In the genomic region with DNA sequence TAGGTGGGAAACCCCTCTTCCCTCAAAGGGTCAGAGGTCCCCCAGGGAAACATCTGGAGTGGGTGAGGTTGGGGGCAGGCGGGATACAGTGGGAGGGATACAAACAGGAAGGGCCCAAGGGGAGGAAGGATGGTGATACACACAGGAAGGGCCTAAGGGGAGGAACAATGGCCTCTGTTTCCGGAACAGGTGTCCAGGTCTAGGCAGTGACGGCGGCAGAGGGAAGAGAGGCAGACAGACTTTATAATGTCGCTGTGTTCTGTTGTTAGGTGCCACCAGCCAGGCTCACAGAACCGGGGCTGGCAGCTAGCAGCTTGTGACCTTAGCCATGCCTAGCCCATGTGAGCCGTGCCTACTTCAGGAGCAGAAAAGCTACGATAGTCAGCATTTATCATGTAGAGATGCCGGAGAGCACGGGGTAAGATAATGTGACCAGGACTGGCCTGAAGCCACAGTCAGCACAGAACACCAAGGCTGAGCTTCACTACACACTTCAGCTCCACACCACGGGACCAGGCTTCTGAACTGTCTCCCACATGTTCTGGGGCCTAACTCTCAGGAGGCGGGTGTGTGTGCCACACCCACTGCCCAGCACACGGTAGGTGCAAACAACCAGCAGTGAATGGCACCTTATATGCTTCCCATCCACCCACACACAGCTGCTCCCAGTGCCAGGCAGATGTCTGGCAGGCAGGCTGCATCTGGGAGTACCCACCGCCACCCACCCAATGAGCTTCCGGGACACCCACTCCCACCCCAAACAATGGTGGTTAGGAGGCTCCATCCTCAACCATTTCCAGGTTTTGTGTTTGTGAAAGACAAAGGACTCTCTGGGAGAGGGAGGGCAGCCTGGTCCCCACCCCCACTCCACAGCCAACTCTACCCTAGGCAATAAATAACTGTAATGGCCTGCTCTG, we compare ENCODE assay signal across 8 mouse cellular contexts. TPM values are rescaled to one million over a fixed set of nuclear protein-coding genes. Genes with fewer than 3 reads are reported as not detected.
A peak's percentile ranks its signal among the peaks of the same experiment; 100 is the strongest.
DNase-seq lines count a peak whose midpoint lies in the region; ATAC-seq and TF ChIP-seq lines count a peak whose summit lies in the region.

No protein-coding gene starts in this region.

- H3K36me3 ChIP-seq in forebrain, embryonic 15.5 days, result no peaks in the 10 kb centered on the region
- no peaks in the 10 kb centered on the region for H3K36me3 ChIP-seq in kidney, adult 2 months (ENCODE audit: control insufficient read depth, insufficient read depth, low read length)
- no peaks in the 10 kb centered on the region for H3K36me3 ChIP-seq in lung, postnatal 0 days (ENCODE audit: insufficient read depth, low read length)

- no peak for ATAC-seq in forebrain, embryonic 15.5 days (replicated peaks)
- ATAC-seq in lung, postnatal 0 days, result peak; percentile 70

- no peak for TF ChIP-seq POLR2A in kidney, adult 2 months (IDR thresholded peaks at IDR 0.05; ENCODE audit: low read depth, low read length)

- H3K27ac ChIP-seq in forebrain, embryonic 15.5 days (replicated peaks), result peak overlapping the region; percentile 39; the same call in 1 of the 2 replicates
- H3K27ac ChIP-seq in kidney, adult 2 months (ENCODE audit: insufficient read depth, low read depth, low read length), result peak overlapping the region; percentile 84
- H3K27ac ChIP-seq in lung, postnatal 0 days (ENCODE audit: low read length), result peak overlapping the region; percentile 84

- DNase-seq in adrenal gland, adult (ENCODE audit: inconsistent age in 2 of 2, low spot score in 1 of 2), result peak; percentile 54 to 74
- no peak for DNase-seq in adrenal gland, postnatal 25 days
- DNase-seq in 416B (ENCODE audit: low read depth), result peak; percentile 66
- peak; percentile 74 for DNase-seq in kidney, adult 2 months
- peak; percentile 63 for DNase-seq in lung, postnatal 0 days (ENCODE audit: low spot score)
- peak; percentile 54 for DNase-seq in thymus, postnatal 4 days
- no peak for DNase-seq in urinary bladder, postnatal 36 days (ENCODE audit: low spot score in 2 of 2)

- H3K9ac ChIP-seq in forebrain, embryonic 15.5 days (replicated peaks), result no peak overlapping the region
- no peak overlapping the region; the same call in 1 of the 2 replicates for H3K9ac ChIP-seq in lung, postnatal 0 days (replicated peaks; ENCODE audit: low read depth)

- no peak for TF ChIP-seq CTCF in kidney, adult 2 months (conservative IDR thresholded peaks at IDR 0.05; ENCODE audit: insufficient read depth, insufficient read length, low read depth, low read length)
- no peak for TF ChIP-seq CTCF in lung, postnatal 0 days (IDR thresholded peaks at IDR 0.05)

- H3K9me3 ChIP-seq in forebrain, embryonic 15.5 days, result no peaks in the 10 kb centered on the region
- H3K9me3 ChIP-seq in lung, postnatal 0 days (ENCODE audit: low read length), result no peaks in the 10 kb centered on the region

- H3K4me2 ChIP-seq in forebrain, embryonic 15.5 days (replicated peaks), result no peak overlapping the region
- H3K4me2 ChIP-seq in lung, postnatal 0 days (replicated peaks; ENCODE audit: low read depth, low read length), result peak overlapping the region; percentile 91; the same call in 1 of the 2 replicates

- WGBS in forebrain, embryonic 15.5 days, result 82% methylated on average over 15 of the region's 15 CpGs
- 47% methylated on average over 15 of the region's 15 CpGs for WGBS in kidney, adult 2 months
- WGBS in lung, postnatal 0 days, result 57% methylated on average over 15 of the region's 15 CpGs

- TF ChIP-seq EP300 in lung, postnatal 0 days (IDR thresholded peaks at IDR 0.05), result peak; percentile 82

- H3K27me3 ChIP-seq in forebrain, embryonic 15.5 days, result peaks cover 21% of the 10 kb centered on the region
- H3K27me3 ChIP-seq in kidney, adult 2 months (replicated peaks; ENCODE audit: control insufficient read depth, insufficient read depth, low read length), result no peaks in the 10 kb centered on the region
- no peaks in the 10 kb centered on the region for H3K27me3 ChIP-seq in lung, postnatal 0 days (replicated peaks; ENCODE audit: insufficient read depth, low read length)

- H3K4me1 ChIP-seq in forebrain, embryonic 15.5 days, result peaks cover 24% of the 10 kb centered on the region
- peaks cover 15% of the 10 kb centered on the region; the same call in 1 of the 2 replicates for H3K4me1 ChIP-seq in kidney, adult 2 months (ENCODE audit: control insufficient read depth, insufficient read depth, low read length)
- H3K4me1 ChIP-seq in lung, postnatal 0 days (ENCODE audit: insufficient read depth, low read depth, low read length), result peaks cover 8% of the 10 kb centered on the region; the same call in 1 of the 2 replicates

- H3K4me3 ChIP-seq in forebrain, embryonic 15.5 days, result no peak overlapping the region
- peak overlapping the region; percentile 20; the same call in 1 of the 2 replicates for H3K4me3 ChIP-seq in kidney, adult 2 months (ENCODE audit: insufficient read depth, low read depth, low read length)
- peak overlapping the region; percentile 14; the same call in 1 of the 2 replicates for H3K4me3 ChIP-seq in lung, postnatal 0 days (ENCODE audit: low read depth, low read length)

RNA-seq across cellular contexts. Expression of a gene that starts 3.6 kb away (rescaled TPM):
- total RNA-seq in adrenal gland, postnatal 25 days (2021), result 11.1 and 13.7 TPM in 2 replicates
- 10.2 and 10.8 TPM in 2 replicates for polyA plus RNA-seq in forebrain, embryonic 15.5 days (2015; fragmentation: Nextera tagmentation; extraction: Ambion mirVana)
- 11.8 and 13.6 TPM in 2 replicates for polyA plus RNA-seq in kidney, adult 2 months (2012; rRNA removed)
- 43.9 and 44.7 TPM in 2 replicates for polyA plus RNA-seq in lung, postnatal 0 days (2015; fragmentation: Nextera tagmentation; extraction: Ambion mirVana)

RNA-seq across cellular contexts. Expression of a gene that starts 3.7 kb away (rescaled TPM):
- total RNA-seq in adrenal gland, postnatal 25 days (2021), result 3.5 and 4.0 TPM in 2 replicates
- 0.47 and 0.57 TPM in 2 replicates for polyA plus RNA-seq in forebrain, embryonic 15.5 days (2015; fragmentation: Nextera tagmentation; extraction: Ambion mirVana)
- polyA plus RNA-seq in kidney, adult 2 months (2012; rRNA removed), result 10.7 and 13.7 TPM in 2 replicates
- 2.5 and 3.1 TPM in 2 replicates for polyA plus RNA-seq in lung, postnatal 0 days (2015; fragmentation: Nextera tagmentation; extraction: Ambion mirVana)

RNA-seq across cellular contexts. Expression of a gene that starts 11.3 kb away (rescaled TPM):
- 54.7 and 55.8 TPM in 2 replicates for total RNA-seq in adrenal gland, postnatal 25 days (2021)
- polyA plus RNA-seq in forebrain, embryonic 15.5 days (2015; fragmentation: Nextera tagmentation; extraction: Ambion mirVana), result 69.6 and 77.7 TPM in 2 replicates
- 46.6 and 52.9 TPM in 2 replicates for polyA plus RNA-seq in kidney, adult 2 months (2012; rRNA removed)
- 43.2 and 46.4 TPM in 2 replicates for polyA plus RNA-seq in lung, postnatal 0 days (2015; fragmentation: Nextera tagmentation; extraction: Ambion mirVana)

RNA-seq across cellular contexts. Expression of a gene that starts 27.5 kb away (rescaled TPM):
- total RNA-seq in adrenal gland, postnatal 25 days (2021), result 68.0 and 76.9 TPM in 2 replicates
- polyA plus RNA-seq in forebrain, embryonic 15.5 days (2015; fragmentation: Nextera tagmentation; extraction: Ambion mirVana), result 98.5 and 102 TPM in 2 replicates
- 44.6 and 49.8 TPM in 2 replicates for polyA plus RNA-seq in kidney, adult 2 months (2012; rRNA removed)
- 60.1 and 67.2 TPM in 2 replicates for polyA plus RNA-seq in lung, postnatal 0 days (2015; fragmentation: Nextera tagmentation; extraction: Ambion mirVana)

RNA-seq across cellular contexts. Expression of a gene that starts 40.4 kb away (rescaled TPM):
- 304 and 331 TPM in 2 replicates for total RNA-seq in adrenal gland, postnatal 25 days (2021)
- 588 and 604 TPM in 2 replicates for polyA plus RNA-seq in forebrain, embryonic 15.5 days (2015; fragmentation: Nextera tagmentation; extraction: Ambion mirVana)
- polyA plus RNA-seq in kidney, adult 2 months (2012; rRNA removed), result 116 and 138 TPM in 2 replicates
- polyA plus RNA-seq in lung, postnatal 0 days (2015; fragmentation: Nextera tagmentation; extraction: Ambion mirVana), result 152 and 167 TPM in 2 replicates

Comparison
In these comparisons a context has a peak if more than half of its experiments do, and no peak if none do; other contexts are left out.
1. DNase-seq: peak in adrenal gland, adult (2 of 2), 416B (single experiment), kidney, adult 2 months (single experiment), lung, postnatal 0 days (single experiment) and thymus, postnatal 4 days (single experiment); none in adrenal gland, postnatal 25 days (single experiment) and urinary bladder, postnatal 36 days (0 of 2).
2. Peak in every context shown above with its lines, with median percentiles within 50 percentile points of each other: H3K27ac ChIP-seq.